Mouse (Mus musculus): ENCODE data around the gene Tlr9. TPM values are rescaled to one million over a fixed set of nuclear protein-coding genes. Genes with fewer than 3 reads are reported as not detected.

The Tlr9 gene
- not detected for polyA plus RNA-seq (2017; shearing (Covaris generic))

GRCm38 (mm10) chr9:106222261-106222851, at the start of gene Tlr9:
Gene Tlr9 (plus strand): TSS chr9:106222598.

GRCm38 (mm10) chr9:106199535-106200272, 22.7 kb upstream of the Tlr9 start, which contains the start of gene Ppm1m:
Gene Ppm1m (minus strand): TSS chr9:106199746.

GRCm38 (mm10) chr9:106202819-106203636, 19.4 kb upstream of the Tlr9 start, which contains the start of gene Twf2:
Gene Twf2 (plus strand): TSS chr9:106203108.

Other genes with a start within 250 kb of the Tlr9 start
- gene Col6a4, start 125.8 kb upstream of the Tlr9 start, polyA plus RNA-seq (2017; shearing (Covaris generic)): 0.34 TPM
- gene Glyctk, start 64.5 kb upstream of the Tlr9 start, polyA plus RNA-seq (2017; shearing (Covaris generic)): 8.1 TPM
- 118 TPM for gene Wdr82, start 51.7 kb upstream of the Tlr9 start, polyA plus RNA-seq (2017; shearing (Covaris generic))
- 114 TPM for gene Ppm1m, start 22.9 kb upstream of the Tlr9 start, polyA plus RNA-seq (2017; shearing (Covaris generic))
- gene Twf2, start 19.5 kb upstream of the Tlr9 start, polyA plus RNA-seq (2017; shearing (Covaris generic)): 317 TPM
- 48.2 TPM for gene Alas1, start 26.1 kb downstream of the Tlr9 start, polyA plus RNA-seq (2017; shearing (Covaris generic))
- gene Poc1a, start 58.5 kb downstream of the Tlr9 start, polyA plus RNA-seq (2017; shearing (Covaris generic)): 4.1 TPM
- 64.0 TPM for gene Dusp7, start 146.0 kb downstream of the Tlr9 start, polyA plus RNA-seq (2017; shearing (Covaris generic))
- gene Rpl29, start 206.9 kb downstream of the Tlr9 start, polyA plus RNA-seq (2017; shearing (Covaris generic)): 577 TPM
- 19.6 TPM for gene Acy1, start 215.7 kb downstream of the Tlr9 start, polyA plus RNA-seq (2017; shearing (Covaris generic))
- 8.6 TPM for gene Abhd14b, start 224.9 kb downstream of the Tlr9 start, polyA plus RNA-seq (2017; shearing (Covaris generic))
- gene Abhd14a, start 225.1 kb downstream of the Tlr9 start, polyA plus RNA-seq (2017; shearing (Covaris generic)): 13.0 TPM
- gene Pcbp4, start 230.7 kb downstream of the Tlr9 start, polyA plus RNA-seq (2017; shearing (Covaris generic)): 12.2 TPM
- not detected for gene Gpr62, start 243.3 kb downstream of the Tlr9 start, polyA plus RNA-seq (2017; shearing (Covaris generic))

Measured in CD4-positive, CD25-positive, alpha-beta regulatory T cell (primary cell).